8 mouse cellular contexts compared by ENCODE assay signal in the genomic region with DNA sequence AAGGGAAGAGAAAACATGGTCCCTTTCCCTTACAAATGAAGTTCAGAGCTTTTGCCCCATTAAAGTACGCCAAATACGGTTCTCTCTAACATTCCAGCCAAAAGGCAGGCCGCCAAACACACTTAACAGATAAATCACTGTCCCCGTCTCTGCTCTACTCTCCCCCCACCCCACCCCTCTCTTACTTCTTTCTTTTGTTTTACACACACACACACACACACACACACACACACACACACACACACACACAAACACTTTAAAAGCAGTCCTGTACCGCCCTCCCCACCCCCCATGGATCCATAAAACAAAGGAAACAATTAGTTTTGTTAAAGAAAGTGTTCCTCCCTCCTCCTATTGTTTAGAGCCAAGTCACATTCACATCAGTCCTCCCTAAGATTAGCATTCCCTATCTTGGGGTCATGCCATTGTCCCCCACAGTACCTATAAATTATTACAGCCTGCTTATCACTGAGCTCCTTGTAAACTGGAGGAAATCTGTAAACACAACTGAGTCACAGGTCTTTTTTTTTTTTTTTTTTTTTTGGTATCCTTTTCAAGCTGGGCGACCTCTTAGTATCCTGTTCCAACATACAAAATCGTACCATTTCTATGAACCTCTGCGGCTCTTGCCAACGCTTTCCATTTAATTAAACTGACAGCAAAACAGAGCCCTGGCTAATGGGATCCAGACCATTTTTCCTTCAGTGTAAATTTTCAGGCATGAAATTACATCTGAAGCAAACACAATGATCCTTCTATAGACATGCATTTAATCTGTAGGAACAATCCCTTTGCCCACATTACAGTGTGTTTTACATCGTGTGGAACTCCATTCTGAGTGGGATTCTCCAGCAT.
DNase-seq lines count a peak whose midpoint lies in the region.

No protein-coding gene starts in this region.

- DNase-seq in embryo, embryonic 10 days (ENCODE audit: low spot score): peak; percentile 24
- DNase-seq in embryo, embryonic 9.5 days (ENCODE audit: extremely low spot score): no peak
- DNase-seq in urinary bladder, postnatal 14 days (ENCODE audit: low spot score): peak; percentile 64
- DNase-seq in urinary bladder, postnatal 10 days (ENCODE audit: low spot score): no peak
- DNase-seq in kidney, postnatal 36 days: peak; percentile 74 to 82
- peak; percentile 26 for DNase-seq in retina, postnatal 1 day
- DNase-seq in cerebellum, adult 9-11 months: no peak
- DNase-seq in spleen, postnatal 36 days (ENCODE audit: low spot score in 2 of 2): no peak

Comparison
In these comparisons a context has a peak if more than half of its experiments do, and no peak if none do; other contexts are left out.
1. DNase-seq: peak in embryo, embryonic 10 days (single experiment), urinary bladder, postnatal 14 days (single experiment), kidney, postnatal 36 days (2 of 2) and retina, postnatal 1 day (single experiment); none in embryo, embryonic 9.5 days (single experiment), urinary bladder, postnatal 10 days (single experiment), cerebellum, adult 9-11 months (single experiment) and spleen, postnatal 36 days (0 of 2).